9 mouse cellular contexts compared by ENCODE assay signal in the genomic region with DNA sequence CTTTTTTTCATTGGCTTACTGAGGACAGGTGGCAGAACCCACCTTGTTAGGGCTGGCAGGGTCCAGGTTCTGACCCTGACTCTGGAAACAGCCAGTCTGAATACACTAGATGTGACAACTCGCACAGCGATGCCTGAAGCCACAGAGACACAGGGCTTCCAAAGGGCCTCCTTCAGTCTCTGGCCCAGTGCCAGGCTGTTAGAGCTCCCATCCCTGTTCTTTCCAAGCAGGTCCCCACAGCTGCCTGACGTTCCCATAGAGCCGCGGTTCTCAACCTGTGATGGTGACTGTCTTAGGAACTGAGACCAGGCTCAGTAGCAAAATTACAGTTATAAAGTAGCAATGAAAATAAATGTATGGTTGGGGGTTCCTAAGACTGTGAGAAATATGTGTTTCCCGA.
A peak's percentile ranks its signal among the peaks of the same experiment; 100 is the strongest.
DNase-seq lines count a peak whose midpoint lies in the region; ATAC-seq and TF ChIP-seq lines count a peak whose summit lies in the region.
"Had no signal": no experiment of that assay in that cellular context is flagged by ENCODE, and none has a peak within 500 bp of the region (broad histone marks: within the 10 kb centered on the region; RNA-seq: fewer than 3 reads in every experiment).

No protein-coding gene starts in this region.

- no peaks in the 10 kb centered on the region for H3K27me3 ChIP-seq in kidney, adult 2 months (replicated peaks; ENCODE audit: control insufficient read depth, insufficient read depth, low read length)
- no peaks in the 10 kb centered on the region for H3K27me3 ChIP-seq in kidney, embryonic 15.5 days
- H3K27me3 ChIP-seq in heart, postnatal 0 days (ENCODE audit: control insufficient read depth, insufficient read depth, low read length): no peaks in the 10 kb centered on the region
- H3K27me3 ChIP-seq: embryonic facial prominence, embryonic 12.5 days had no signal

- no peak for TF ChIP-seq CTCF in kidney, adult 2 months (conservative IDR thresholded peaks at IDR 0.05; ENCODE audit: insufficient read depth, insufficient read length, low read depth, low read length)
- TF ChIP-seq CTCF in heart, postnatal 0 days (IDR thresholded peaks at IDR 0.05; ENCODE audit: low read depth): no peak

- H3K4me1 ChIP-seq in kidney, adult 2 months (ENCODE audit: control insufficient read depth, insufficient read depth, low read length): peaks cover 6% of the 10 kb centered on the region; the same call in 1 of the 2 replicates
- peaks cover 42% of the 10 kb centered on the region for H3K4me1 ChIP-seq in kidney, embryonic 15.5 days
- H3K4me1 ChIP-seq in heart, postnatal 0 days (ENCODE audit: control insufficient read depth, insufficient read depth): peaks cover 13% of the 10 kb centered on the region

- H3K4me3 ChIP-seq in kidney, adult 2 months (ENCODE audit: insufficient read depth, low read depth, low read length): no peak overlapping the region
- H3K4me3 ChIP-seq in kidney, embryonic 15.5 days (replicated peaks): no peak overlapping the region
- no peak overlapping the region for H3K4me3 ChIP-seq in heart, postnatal 0 days (ENCODE audit: low read depth, low read length)
- H3K4me3 ChIP-seq: embryonic facial prominence, embryonic 12.5 days had no signal

- 51% methylated on average over 6 of the region's 6 CpGs for WGBS in kidney, adult 2 months
- 66% methylated on average over 6 of the region's 6 CpGs for WGBS in kidney, embryonic 15.5 days
- 19% methylated on average over 6 of the region's 6 CpGs for WGBS in heart, postnatal 0 days

- no peak for ATAC-seq in kidney, embryonic 15.5 days (replicated peaks; ENCODE audit: low FRiP score)
- peak; percentile 24; the same call in 1 of the 2 replicates for ATAC-seq in heart, postnatal 0 days (ENCODE audit: insufficient read depth, low read depth)

- H3K36me3 ChIP-seq in kidney, adult 2 months (ENCODE audit: control insufficient read depth, insufficient read depth, low read length): no peaks in the 10 kb centered on the region
- 0 out of 2 replicates have a peak, but pooled peaks cover 4% of the 10 kb centered on the region for H3K36me3 ChIP-seq in kidney, embryonic 15.5 days
- H3K36me3 ChIP-seq in heart, postnatal 0 days (replicated peaks; ENCODE audit: control insufficient read depth, insufficient read depth, low read length): peaks cover 14% of the 10 kb centered on the region
- H3K36me3 ChIP-seq: embryonic facial prominence, embryonic 12.5 days had no signal

- H3K27ac ChIP-seq in kidney, adult 2 months (ENCODE audit: insufficient read depth, low read depth, low read length): no peak overlapping the region
- no peak overlapping the region for H3K27ac ChIP-seq in kidney, embryonic 15.5 days
- peak overlapping the region; percentile 60 for H3K27ac ChIP-seq in heart, postnatal 0 days (ENCODE audit: low read depth)
- H3K27ac ChIP-seq: embryonic facial prominence, embryonic 12.5 days had no signal

- TF ChIP-seq EP300 in heart, postnatal 0 days (IDR thresholded peaks at IDR 0.05; ENCODE audit: low read depth): no peak

- peak; percentile 25 for DNase-seq in adrenal gland, adult 8-10 months
- DNase-seq in adrenal gland, postnatal 4 days (ENCODE audit: low spot score in 2 of 2): no peak
- peak; percentile 34 for DNase-seq in kidney, adult 2 months
- DNase-seq in MN1 (ENCODE audit: low spot score): peak; percentile 56
- DNase-seq in heart, postnatal 0 days (ENCODE audit: low spot score): peak; percentile 57
- no peak for DNase-seq in spleen, postnatal 36 days (ENCODE audit: low spot score in 2 of 2)
- DNase-seq in embryo, embryonic 10 days (ENCODE audit: low spot score): no peak

- TF ChIP-seq POLR2A in kidney, adult 2 months (IDR thresholded peaks at IDR 0.05; ENCODE audit: low read depth, low read length): no peak

- H3K9me3 ChIP-seq in kidney, embryonic 15.5 days (replicated peaks): no peaks in the 10 kb centered on the region
- no peaks in the 10 kb centered on the region for H3K9me3 ChIP-seq in heart, postnatal 0 days (replicated peaks; ENCODE audit: control insufficient read depth, low read length)

- no peak overlapping the region for H3K9ac ChIP-seq in kidney, embryonic 15.5 days
- H3K9ac ChIP-seq in heart, postnatal 0 days (replicated peaks; ENCODE audit: low read depth, low read length): no peak overlapping the region
- H3K9ac ChIP-seq: embryonic facial prominence, embryonic 12.5 days had no signal

- no peak overlapping the region for H3K4me2 ChIP-seq in kidney, embryonic 15.5 days
- H3K4me2 ChIP-seq in heart, postnatal 0 days (ENCODE audit: low read depth, low read length): no peak overlapping the region
- H3K4me2 ChIP-seq: embryonic facial prominence, embryonic 12.5 days had no signal

Comparison
In these comparisons a context has a peak if more than half of its experiments do, and no peak if none do; other contexts are left out.
1. DNase-seq: peak in adrenal gland, adult 8-10 months (single experiment), kidney, adult 2 months (single experiment), MN1 (single experiment) and heart, postnatal 0 days (single experiment); none in adrenal gland, postnatal 4 days (0 of 2), spleen, postnatal 36 days (0 of 2) and embryo, embryonic 10 days (single experiment).